Mouse (Mus musculus): Measurements from ENCODE around the gene Sh3pxd2a.

The Sh3pxd2a gene

GRCm38 (mm10) chr19:47225791-47226190, 238.4 kb downstream of the Sh3pxd2a start:
- DNase-seq: peak; percentile 67 to 72

GRCm38 (mm10) chr19:47224743-47225142, 239.5 kb downstream of the Sh3pxd2a start:
- no peak for DNase-seq

GRCm38 (mm10) chr19:47222841-47223557, 241.2 kb downstream of the Sh3pxd2a start:
- peak in 1 of 2 experiments; percentile 59 for DNase-seq

GRCm38 (mm10) chr19:47222154-47222840, 241.9 kb downstream of the Sh3pxd2a start:
- DNase-seq: peak; percentile 86 to 87

GRCm38 (mm10) chr19:47221500-47222153, 242.6 kb downstream of the Sh3pxd2a start:
- DNase-seq: peak in 1 of 2 experiments; percentile 58

- DNase-seq: no peak
Observed at GRCm38 (mm10) chr19:47221006-47221405, 243.2 kb downstream of the Sh3pxd2a start.

GRCm38 (mm10) chr19:47220232-47220631, 244.0 kb downstream of the Sh3pxd2a start:
- DNase-seq: no peak

- DNase-seq: no peak
Observed at GRCm38 (mm10) chr19:47219622-47220021, 244.6 kb downstream of the Sh3pxd2a start.

GRCm38 (mm10) chr19:47216766-47217165, 247.4 kb downstream of the Sh3pxd2a start:
- no peak for DNase-seq

- no peak for DNase-seq
Observed at GRCm38 (mm10) chr19:47213470-47213869, 250.7 kb downstream of the Sh3pxd2a start.

GRCm38 (mm10) chr19:47212401-47212800, 251.8 kb downstream of the Sh3pxd2a start:
- peak in 1 of 2 experiments; percentile 54 for DNase-seq

GRCm38 (mm10) chr19:47211609-47212312, 252.4 kb downstream of the Sh3pxd2a start:
- peak; percentile 83 to 88 for DNase-seq

- DNase-seq: no peak
Observed at GRCm38 (mm10) chr19:47210432-47210831, 253.8 kb downstream of the Sh3pxd2a start.
